Mouse (Mus musculus): ENCODE data around the gene Flad1. TPM values are rescaled to one million over a fixed set of nuclear protein-coding genes. Genes with fewer than 3 reads are reported as not detected.

The Flad1 gene
- polyA plus RNA-seq, 1 experiment from 2014 or later = 28.5 TPM

DNA sequence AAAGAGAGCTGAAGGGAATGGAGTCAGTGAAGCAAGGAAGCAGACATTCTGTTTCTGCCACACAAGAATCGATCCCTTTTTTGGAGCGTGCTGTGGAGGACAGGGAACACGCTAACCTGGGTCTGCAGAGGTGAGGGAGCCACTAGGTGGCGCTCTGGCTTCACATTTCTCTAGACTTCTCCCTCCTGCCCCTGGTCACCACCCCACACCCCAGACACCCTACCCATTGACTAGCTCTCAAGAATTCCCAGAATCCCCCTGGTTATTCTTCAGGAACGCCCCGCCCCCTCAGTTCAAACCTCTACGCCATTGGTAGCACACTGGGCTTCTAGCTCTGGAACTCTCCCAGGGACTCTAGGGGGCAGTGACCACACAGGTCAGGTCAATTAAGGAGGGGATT is 37.9 kb upstream of the Flad1 start:
- Histone ChIP-seq H3K9ac (ENCODE audit: low read length) (no peak overlapping the region), H3K27ac (ENCODE audit: low read depth, low read length) (no peak overlapping the region), H3K9me3 (ENCODE audit: control insufficient read depth, low read length) (no peaks in the 10 kb centered on the region), H3K4me2 (ENCODE audit: low read depth, low read length, severe bottlenecking) (no peak overlapping the region), H3K27me3 (ENCODE audit: control insufficient read depth, insufficient read depth, low read length) (no peaks in the 10 kb centered on the region; the same call in 1 of the 2 replicates), H3K4me3 (ENCODE audit: low read depth, low read length) (no peak overlapping the region), H3K4me1 (replicated peaks; ENCODE audit: control insufficient read depth, insufficient read depth, low read length) (no peaks in the 10 kb centered on the region), H3K36me3 (ENCODE audit: control insufficient read depth, insufficient read depth, low read length) (no peaks in the 10 kb centered on the region)
- WGBS = 44% methylated on average over 7 of the region's 7 CpGs
- peak; percentile 83 for DNase-seq (ENCODE audit: low spot score)
- ATAC-seq (replicated peaks; ENCODE audit: low FRiP score) = no peak

- no peaks in the 10 kb centered on the region for H3K36me3 ChIP-seq (ENCODE audit: control insufficient read depth, insufficient read depth, low read length)
- no peak overlapping the region for H3K9ac ChIP-seq (ENCODE audit: low read length)
- H3K4me1 ChIP-seq (replicated peaks; ENCODE audit: control insufficient read depth, insufficient read depth, low read length) = no peaks in the 10 kb centered on the region
- DNase-seq (ENCODE audit: low spot score) (no peak), ATAC-seq (replicated peaks; ENCODE audit: low FRiP score) (no peak)
- no peak overlapping the region for H3K4me3 ChIP-seq (ENCODE audit: low read depth, low read length)
- H3K27ac ChIP-seq (ENCODE audit: low read depth, low read length) = no peak overlapping the region
- H3K27me3 ChIP-seq (ENCODE audit: control insufficient read depth, insufficient read depth, low read length) = no peaks in the 10 kb centered on the region
- H3K4me2 ChIP-seq (ENCODE audit: low read depth, low read length, severe bottlenecking) = no peak overlapping the region
- 76% methylated on average over 13 of the region's 13 CpGs for WGBS
- no peaks in the 10 kb centered on the region for H3K9me3 ChIP-seq (ENCODE audit: control insufficient read depth, low read length)
Measured at GRCm38 (mm10) chr3:89448720-89449537, 37.3 kb upstream of the Flad1 start.

GRCm38 (mm10) chr3:89440691-89441090 is 29.0 kb upstream of the Flad1 start:
- no peak overlapping the region for H3K4me2 ChIP-seq (ENCODE audit: low read depth, low read length, severe bottlenecking)
- DNase-seq (ENCODE audit: low spot score) (no peak), ATAC-seq (replicated peaks; ENCODE audit: low FRiP score) (no peak)
- H3K27ac ChIP-seq (ENCODE audit: low read depth, low read length) = no peak overlapping the region
- H3K4me3 ChIP-seq (ENCODE audit: low read depth, low read length) = no peak overlapping the region
- WGBS = 97% methylated on average over 2 of the region's 2 CpGs
- no peak overlapping the region for H3K9ac ChIP-seq (ENCODE audit: low read length)
- no peaks in the 10 kb centered on the region for H3K9me3 ChIP-seq (ENCODE audit: control insufficient read depth, low read length)
- no peaks in the 10 kb centered on the region for H3K27me3 ChIP-seq (ENCODE audit: control insufficient read depth, insufficient read depth, low read length)
- H3K4me1 ChIP-seq (replicated peaks; ENCODE audit: control insufficient read depth, insufficient read depth, low read length) = peaks cover 4% of the 10 kb centered on the region; the same call in 1 of the 2 replicates
- H3K36me3 ChIP-seq (ENCODE audit: control insufficient read depth, insufficient read depth, low read length) = no peaks in the 10 kb centered on the region

- Histone ChIP-seq H3K4me3 (ENCODE audit: low read depth, low read length) (peak overlapping the region; percentile 30), H3K27me3 (ENCODE audit: control insufficient read depth, insufficient read depth, low read length) (no peaks in the 10 kb centered on the region), H3K9ac (ENCODE audit: low read length) (peak overlapping the region; percentile 41), H3K27ac (ENCODE audit: low read depth, low read length) (no peak overlapping the region), H3K9me3 (ENCODE audit: control insufficient read depth, low read length) (no peaks in the 10 kb centered on the region), H3K4me2 (ENCODE audit: low read depth, low read length, severe bottlenecking) (peak overlapping the region; percentile 63), H3K4me1 (replicated peaks; ENCODE audit: control insufficient read depth, insufficient read depth, low read length) (peaks cover 8% of the 10 kb centered on the region; the same call in 1 of the 2 replicates), H3K36me3 (ENCODE audit: control insufficient read depth, insufficient read depth, low read length) (peaks cover 4% of the 10 kb centered on the region)
- DNase-seq (ENCODE audit: low spot score) (no peak), ATAC-seq (replicated peaks; ENCODE audit: low FRiP score) (no peak)
- 25% methylated on average over 5 of the region's 5 CpGs for WGBS
Measured at GRCm38 (mm10) chr3:89437269-89437668, 25.6 kb upstream of the Flad1 start.

- H3K27ac ChIP-seq (ENCODE audit: low read depth, low read length) = peak within 1 kb of the TSS; percentile 13; the same call in 1 of the 2 replicates
- peak within 1 kb of the TSS; percentile 30 for H3K4me3 ChIP-seq (ENCODE audit: low read depth, low read length)
- H3K4me2 ChIP-seq (ENCODE audit: low read depth, low read length, severe bottlenecking) = peak within 1 kb of the TSS; percentile 63
- peak; percentile 90 for DNase-seq (ENCODE audit: low spot score)
- peaks cover 4% of the 10 kb centered on the region for H3K36me3 ChIP-seq (ENCODE audit: control insufficient read depth, insufficient read depth, low read length)
- H3K27me3 ChIP-seq (ENCODE audit: control insufficient read depth, insufficient read depth, low read length) = no peaks in the 10 kb centered on the region
- whole genome bisulfite sequencing = 5% methylated on average over 16 of the region's 16 CpGs
- ATAC-seq (replicated peaks; ENCODE audit: low FRiP score) = peak; percentile 76
- peak within 1 kb of the TSS; percentile 41 for H3K9ac ChIP-seq (ENCODE audit: low read length)
- no peaks in the 10 kb centered on the region for H3K9me3 ChIP-seq (ENCODE audit: control insufficient read depth, low read length)
- H3K4me1 ChIP-seq (replicated peaks; ENCODE audit: control insufficient read depth, insufficient read depth, low read length) = peaks cover 8% of the 10 kb centered on the region; the same call in 1 of the 2 replicates
Measured at GRCm38 (mm10) chr3:89436176-89437113, 24.8 kb upstream of the Flad1 start, which contains the start of gene Pbxip1. Gene Pbxip1, plus strand, starts transcription at chr3:89436706.

DNA sequence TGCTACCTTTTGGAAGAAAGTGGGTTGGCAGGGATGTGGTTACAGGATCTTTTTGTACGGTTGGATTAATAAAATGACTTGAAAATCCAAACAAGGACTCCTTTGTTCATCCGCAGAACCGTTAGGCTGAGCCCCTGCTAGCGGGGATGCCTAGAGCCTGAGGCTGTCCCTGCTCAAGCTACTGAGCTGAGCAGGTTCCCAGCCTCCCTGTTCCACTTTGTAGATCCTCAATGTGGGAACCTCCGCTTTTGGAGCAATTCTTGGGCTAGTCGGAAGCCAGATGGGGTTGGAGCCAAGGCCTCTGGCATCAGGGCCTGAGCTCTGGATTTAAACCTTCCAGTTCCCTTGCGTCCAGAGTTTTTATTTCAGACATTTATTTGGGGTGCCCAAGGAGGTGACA is 23.4 kb upstream of the Flad1 start:
- no peak for ATAC-seq (replicated peaks; ENCODE audit: low FRiP score)

DNA sequence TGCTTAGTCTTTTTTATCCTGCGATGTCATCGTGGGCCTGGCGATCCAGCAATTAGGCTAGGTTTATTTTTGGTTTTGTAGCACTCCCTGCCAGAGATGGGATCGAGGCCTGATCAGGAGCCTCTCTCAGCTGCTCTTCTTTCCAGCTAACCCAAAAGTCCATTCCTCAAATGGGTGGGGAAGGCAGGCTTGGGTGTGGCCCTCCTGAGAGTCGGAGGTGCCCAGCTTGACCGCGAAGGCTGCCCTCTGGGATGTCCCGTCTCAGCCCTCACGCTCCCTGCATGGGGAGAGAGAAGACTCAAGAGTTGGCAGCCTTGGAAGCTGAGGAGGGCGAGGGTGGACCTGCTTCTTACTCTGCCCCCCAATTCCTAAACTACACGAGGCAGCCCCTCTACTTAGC is 22.9 kb upstream of the Flad1 start:
- peaks cover 13% of the 10 kb centered on the region for H3K4me1 ChIP-seq (replicated peaks; ENCODE audit: control insufficient read depth, insufficient read depth, low read length)
- no peaks in the 10 kb centered on the region for H3K9me3 ChIP-seq (ENCODE audit: control insufficient read depth, low read length)
- ATAC-seq (replicated peaks; ENCODE audit: low FRiP score) = no peak
- H3K27ac ChIP-seq (ENCODE audit: low read depth, low read length) = 0 out of 2 replicates have a peak overlapping the region, but pooled peaks have one; percentile 15
- H3K36me3 ChIP-seq (ENCODE audit: control insufficient read depth, insufficient read depth, low read length) = peaks cover 4% of the 10 kb centered on the region
- H3K9ac ChIP-seq (ENCODE audit: low read length) = no peak overlapping the region; the same call in 1 of the 2 replicates
- WGBS = 86% methylated on average over 11 of the region's 11 CpGs
- H3K4me3 ChIP-seq (ENCODE audit: low read depth, low read length) = no peak overlapping the region
- no peak for DNase-seq (ENCODE audit: low spot score)
- no peak overlapping the region for H3K4me2 ChIP-seq (ENCODE audit: low read depth, low read length, severe bottlenecking)
- no peaks in the 10 kb centered on the region for H3K27me3 ChIP-seq (ENCODE audit: control insufficient read depth, insufficient read depth, low read length)

More for the DNA sequence above, 23.4 kb upstream of the Flad1 start:
- Histone ChIP-seq H3K4me3 (ENCODE audit: low read depth, low read length) (no peak overlapping the region), H3K27ac (ENCODE audit: low read depth, low read length) (0 out of 2 replicates have a peak overlapping the region, but pooled peaks have one; percentile 15), H3K36me3 (ENCODE audit: control insufficient read depth, insufficient read depth, low read length) (peaks cover 4% of the 10 kb centered on the region), H3K4me2 (ENCODE audit: low read depth, low read length, severe bottlenecking) (no peak overlapping the region), H3K9me3 (ENCODE audit: control insufficient read depth, low read length) (no peaks in the 10 kb centered on the region), H3K4me1 (replicated peaks; ENCODE audit: control insufficient read depth, insufficient read depth, low read length) (peaks cover 13% of the 10 kb centered on the region), H3K9ac (ENCODE audit: low read length) (no peak overlapping the region; the same call in 1 of the 2 replicates), H3K27me3 (ENCODE audit: control insufficient read depth, insufficient read depth, low read length) (no peaks in the 10 kb centered on the region)
- DNase-seq (ENCODE audit: low spot score) = no peak
- WGBS = 63% methylated on average over 7 of the region's 7 CpGs

GRCm38 (mm10) chr3:89432606-89433005 is 20.9 kb upstream of the Flad1 start:
- no peak for DNase-seq (ENCODE audit: low spot score)
- Histone ChIP-seq H3K9me3 (ENCODE audit: control insufficient read depth, low read length) (no peaks in the 10 kb centered on the region), H3K9ac (ENCODE audit: low read length) (no peak overlapping the region), H3K4me2 (ENCODE audit: low read depth, low read length, severe bottlenecking) (no peak overlapping the region), H3K27ac (ENCODE audit: low read depth, low read length) (no peak overlapping the region), H3K36me3 (ENCODE audit: control insufficient read depth, insufficient read depth, low read length) (peaks cover 4% of the 10 kb centered on the region), H3K27me3 (ENCODE audit: control insufficient read depth, insufficient read depth, low read length) (no peaks in the 10 kb centered on the region), H3K4me3 (ENCODE audit: low read depth, low read length) (no peak overlapping the region), H3K4me1 (replicated peaks; ENCODE audit: control insufficient read depth, insufficient read depth, low read length) (peaks cover 13% of the 10 kb centered on the region)
- ATAC-seq (replicated peaks; ENCODE audit: low FRiP score) = no peak
- WGBS = 94% methylated on average over 8 of the region's 8 CpGs
